Mouse (Mus musculus) myocyte (in vitro differentiated cells): ENCODE data around the gene Plekhm2. TPM values are rescaled to one million over a fixed set of nuclear protein-coding genes. Genes with fewer than 3 reads are reported as not detected.
A peak's percentile ranks its signal among the peaks of the same experiment; 100 is the strongest.

ENCODE experiments used
- H3K27me3 ChIP-seq: one replicate; pipeline ENCODE4 v1.6.1; 2011; ENCODE audit not compliant: control insufficient read depth, insufficient read depth, insufficient read length
- H3K36me3 ChIP-seq: one replicate; pipeline ENCODE4 v1.6.1; 2011; ENCODE audit not compliant: control insufficient read depth, insufficient read depth
- H3K4me2 ChIP-seq: one replicate; pipeline ENCODE4 v1.6.1; 2011; ENCODE audit warnings: low read depth, control low read depth
- H3K4me3 ChIP-seq: one replicate; pipeline ENCODE4 v1.5.1; 2011; ENCODE audit warnings: mild to moderate bottlenecking, control low read depth, moderate library complexity
- H3K79me2 ChIP-seq: one replicate; pipeline ENCODE4 v1.6.1; 2011; ENCODE audit not compliant: control insufficient read depth, insufficient read depth
- H3ac ChIP-seq: one replicate; pipeline ENCODE4 v1.6.1; 2011; ENCODE audit not compliant: control insufficient read depth, insufficient read length
- CEBPB ChIP-seq: IDR thresholded peaks from 2 replicates; pipeline ENCODE4 v1.6.1; 2011; ENCODE audit warnings: mild to moderate bottlenecking, moderate library complexity; ENCODE audit not compliant: poor library complexity, insufficient read depth, severe bottlenecking
- E2F4 ChIP-seq: IDR thresholded peaks from one replicate; pipeline ENCODE4 v1.6.1; 2011; ENCODE audit warnings: mild to moderate bottlenecking, control low read depth, moderate library complexity; ENCODE audit not compliant: insufficient read depth
- MAX ChIP-seq: IDR thresholded peaks from one replicate; pipeline ENCODE4 v1.6.1; 2011; ENCODE audit warnings: low read depth, mild to moderate bottlenecking, control low read depth
- MYOD1 ChIP-seq, 3 experiments: IDR thresholded peaks; one replicate each; pipeline ENCODE4 v1.6.1; 2011; ENCODE audit warnings: control low read depth in 2 of 3, low read depth in 2 of 3, mild to moderate bottlenecking in 2 of 3, moderate library complexity in 1 of 3; ENCODE audit not compliant: insufficient read length in 2 of 3, control insufficient read depth in 1 of 3
- MYOG ChIP-seq, 3 experiments: IDR thresholded peaks; one replicate each; pipeline ENCODE4 v1.6.1; 2011; ENCODE audit warnings: control low read depth in 2 of 3, low read depth in 2 of 3, mild to moderate bottlenecking in 2 of 3; ENCODE audit not compliant: insufficient read length in 2 of 3, control insufficient read depth in 1 of 3, insufficient read depth in 1 of 3
- POLR2A ChIP-seq: IDR thresholded peaks from one replicate; pipeline ENCODE4 v1.6.1; 2011; ENCODE audit warnings: low read depth, mild to moderate bottlenecking, control low read depth, moderate library complexity; ENCODE audit not compliant: insufficient read length
- POLR2AphosphoS2 ChIP-seq: IDR thresholded peaks from one replicate; pipeline ENCODE4 v1.6.1; 2011; ENCODE audit warnings: low read depth, control low read depth; ENCODE audit not compliant: insufficient read length
- REST ChIP-seq: IDR thresholded peaks from one replicate; pipeline ENCODE4 v1.6.1; 2011; ENCODE audit warnings: mild to moderate bottlenecking, control low read depth, moderate library complexity; ENCODE audit not compliant: insufficient read depth, insufficient read length
- SRF ChIP-seq: IDR thresholded peaks from one replicate; pipeline ENCODE4 v1.6.1; 2011; ENCODE audit warnings: low read depth; ENCODE audit not compliant: control insufficient read depth, insufficient read length
- TCF12 ChIP-seq: IDR thresholded peaks from one replicate; pipeline ENCODE4 v1.6.1; 2011; ENCODE audit warnings: mild to moderate bottlenecking, control low read depth; ENCODE audit not compliant: poor library complexity, insufficient read depth, severe bottlenecking
- TCF3 ChIP-seq: IDR thresholded peaks from one replicate; pipeline ENCODE4 v1.6.1; 2011; ENCODE audit warnings: low read depth, control low read depth; ENCODE audit not compliant: insufficient read length
- USF1 ChIP-seq: IDR thresholded peaks from one replicate; pipeline ENCODE4 v1.6.1; 2011; ENCODE audit warnings: low read depth, mild to moderate bottlenecking, control low read depth, moderate library complexity
- polyA plus RNA-seq: library from polyadenylated mRNA; unstranded; fragments of >200 nt; fragmentation: generic; extraction: Trizol; gene quantifications from one replicate; pipeline ENCODE4 v1.2.1, GENCODE M21; 2012; ENCODE audit warnings: missing spikeins

Gene Plekhm2
- polyA plus RNA-seq, 1 experiment: 20.4 TPM

- no peak for TF ChIP-seq SRF
- no peak for TF ChIP-seq POLR2AphosphoS2
- no peak for TF ChIP-seq POLR2A
- TF ChIP-seq TCF12: no peak
- TF ChIP-seq MYOD1 (IDR thresholded peaks at IDR 0.05; ENCODE audit: control insufficient read depth in 1 of 3, insufficient read length in 2 of 3, low read depth in 2 of 3): no peak
- no peak for TF ChIP-seq TCF3
- TF ChIP-seq REST: no peak
- no peak for TF ChIP-seq MAX
- no peak for TF ChIP-seq E2F4
- no peak for TF ChIP-seq MYOG (IDR thresholded peaks at IDR 0.05; ENCODE audit: control insufficient read depth in 1 of 3, insufficient read depth in 1 of 3, insufficient read length in 2 of 3, low read depth in 2 of 3)
- no peak for TF ChIP-seq USF1
- no peak for TF ChIP-seq CEBPB
- H3ac ChIP-seq: peak overlapping the region; percentile 54
- H3K36me3 ChIP-seq: peaks cover 4% of the 10 kb centered on the region
- peaks cover 13% of the 10 kb centered on the region for H3K79me2 ChIP-seq
- H3K27me3 ChIP-seq: no peaks in the 10 kb centered on the region
- H3K4me3 ChIP-seq: peak overlapping the region; percentile 73
- peak overlapping the region; percentile 87 for H3K4me2 ChIP-seq
These were observed 66.4 kb downstream of the Plekhm2 start for GRCm38 (mm10) chr4:141598199-141598893.

GRCm38 (mm10) chr4:141596700-141597328, 67.9 kb downstream of the Plekhm2 start:
- Histone ChIP-seq H3K27me3 (no peaks in the 10 kb centered on the region), H3ac (no peak overlapping the region), H3K4me2 (no peak overlapping the region), H3K79me2 (peaks cover 13% of the 10 kb centered on the region), H3K4me3 (no peak overlapping the region), H3K36me3 (peaks cover 4% of the 10 kb centered on the region)
- TF ChIP-seq REST: no peak

- H3K79me2 ChIP-seq: peaks cover 13% of the 10 kb centered on the region
- peaks cover 4% of the 10 kb centered on the region for H3K36me3 ChIP-seq
- no peak overlapping the region for H3ac ChIP-seq
- H3K4me2 ChIP-seq: no peak overlapping the region
- H3K27me3 ChIP-seq: no peaks in the 10 kb centered on the region
- TF ChIP-seq CEBPB: no peak
- H3K4me3 ChIP-seq: no peak overlapping the region
These were observed 69.0 kb downstream of the Plekhm2 start for GRCm38 (mm10) chr4:141595605-141596268.

DNA sequence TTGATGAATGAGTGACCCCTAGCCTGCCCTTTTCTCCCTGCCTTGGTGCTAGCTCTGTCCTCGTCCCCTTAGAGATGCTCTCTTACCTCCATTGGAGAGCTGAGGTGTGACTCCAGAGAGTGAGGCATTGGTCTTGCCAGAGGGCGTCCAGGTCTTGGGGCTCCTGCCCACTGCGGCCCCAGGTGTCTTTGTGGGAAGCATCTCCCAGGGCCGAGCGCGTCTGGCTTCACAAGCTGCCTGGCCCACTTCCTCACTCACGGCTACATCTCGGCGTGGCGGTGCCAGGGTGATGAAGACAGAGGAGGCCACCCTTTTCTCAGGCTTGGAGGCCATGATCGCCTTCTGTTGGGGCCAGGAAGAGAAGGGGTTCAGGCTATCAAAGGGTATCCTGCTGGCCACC, 69.6 kb downstream of the Plekhm2 start:
- H3K79me2 ChIP-seq: peaks cover 13% of the 10 kb centered on the region
- no peak overlapping the region for H3ac ChIP-seq
- TF ChIP-seq SRF (no peak), MAX (no peak), TCF12 (no peak), MYOD1 (IDR thresholded peaks at IDR 0.05; ENCODE audit: control insufficient read depth in 1 of 3, insufficient read length in 2 of 3, low read depth in 2 of 3) (no peak), TCF3 (no peak), REST (no peak), POLR2A (no peak), USF1 (no peak), POLR2AphosphoS2 (no peak), E2F4 (no peak), CEBPB (no peak), MYOG (IDR thresholded peaks at IDR 0.05; ENCODE audit: control insufficient read depth in 1 of 3, insufficient read depth in 1 of 3, insufficient read length in 2 of 3, low read depth in 2 of 3) (no peak)
- no peak overlapping the region for H3K4me3 ChIP-seq
- peaks cover 4% of the 10 kb centered on the region for H3K36me3 ChIP-seq
- H3K27me3 ChIP-seq: no peaks in the 10 kb centered on the region
- H3K4me2 ChIP-seq: no peak overlapping the region

- TF ChIP-seq USF1 (no peak), MYOD1 (IDR thresholded peaks at IDR 0.05; ENCODE audit: control insufficient read depth in 1 of 3, insufficient read length in 2 of 3, low read depth in 2 of 3) (no peak), CEBPB (no peak), TCF3 (no peak), TCF12 (no peak), E2F4 (no peak), MYOG (IDR thresholded peaks at IDR 0.05; ENCODE audit: control insufficient read depth in 1 of 3, insufficient read depth in 1 of 3, insufficient read length in 2 of 3, low read depth in 2 of 3) (no peak), POLR2A (no peak)
- no peaks in the 10 kb centered on the region for H3K79me2 ChIP-seq
- peaks cover 4% of the 10 kb centered on the region for H3K36me3 ChIP-seq
- H3K27me3 ChIP-seq: no peaks in the 10 kb centered on the region
- no peak overlapping the region for H3K4me2 ChIP-seq
- H3ac ChIP-seq: no peak overlapping the region
- H3K4me3 ChIP-seq: no peak overlapping the region
These were observed 73.2 kb downstream of the Plekhm2 start for GRCm38 (mm10) chr4:141591547-141591946.
